In genomic region chr6:28537851-28538527, GRCm38 (mm10) we compare ENCODE assay signal across 10 mouse cellular contexts.
DNase-seq lines count a peak whose midpoint lies in the region; ATAC-seq and TF ChIP-seq lines count a peak whose summit lies in the region.
"Had no signal": no experiment of that assay in that cellular context is flagged by ENCODE, and none has a peak within 500 bp of the region (broad histone marks: within the 10 kb centered on the region; RNA-seq: fewer than 3 reads in every experiment).

No protein-coding gene starts in this region.

- H3K27me3 ChIP-seq in hindbrain, embryonic 15.5 days, result no peaks in the 10 kb centered on the region
- no peaks in the 10 kb centered on the region for H3K27me3 ChIP-seq in midbrain, embryonic 14.5 days (ENCODE audit: control insufficient read depth, insufficient read depth, low read length)
- H3K27me3 ChIP-seq: embryonic facial prominence, embryonic 12.5 days; megakaryocyte, embryonic 14.5 days had no signal

- H3K9ac ChIP-seq in hindbrain, embryonic 15.5 days, result no peak overlapping the region
- no peak overlapping the region for H3K9ac ChIP-seq in midbrain, embryonic 14.5 days (replicated peaks; ENCODE audit: low read length)
- H3K9ac ChIP-seq: embryonic facial prominence, embryonic 12.5 days had no signal

- TF ChIP-seq CTCF in brain, embryonic 14.5 days (IDR thresholded peaks at IDR 0.05; ENCODE audit: borderline replicate concordance, extremely low read depth, insufficient read depth, insufficient read length), result no peak

- peaks cover 19% of the 10 kb centered on the region for H3K4me1 ChIP-seq in hindbrain, embryonic 15.5 days (replicated peaks)
- peaks cover 16% of the 10 kb centered on the region; the same call in 1 of the 2 replicates for H3K4me1 ChIP-seq in midbrain, embryonic 14.5 days (ENCODE audit: control insufficient read depth, insufficient read depth, low read length)
- H3K4me1 ChIP-seq: embryonic facial prominence, embryonic 12.5 days had no signal

- TF ChIP-seq POLR2A in brain, embryonic 14.5 days (IDR thresholded peaks at IDR 0.05; ENCODE audit: borderline replicate concordance, extremely low read depth, insufficient read depth, insufficient read length, poor library complexity, severe bottlenecking), result no peak

- peak overlapping the region; percentile 43; the same call in 1 of the 2 replicates for H3K27ac ChIP-seq in hindbrain, embryonic 15.5 days (replicated peaks)
- peak overlapping the region; percentile 41; the same call in 1 of the 2 replicates for H3K27ac ChIP-seq in midbrain, embryonic 14.5 days (replicated peaks; ENCODE audit: low read depth, low read length)
- H3K27ac ChIP-seq: embryonic facial prominence, embryonic 12.5 days had no signal

- H3K9me3 ChIP-seq in hindbrain, embryonic 15.5 days, result no peaks in the 10 kb centered on the region
- no peaks in the 10 kb centered on the region for H3K9me3 ChIP-seq in midbrain, embryonic 14.5 days (ENCODE audit: control insufficient read depth, low read length)
- H3K9me3 ChIP-seq: embryonic facial prominence, embryonic 12.5 days; megakaryocyte, embryonic 14.5 days had no signal

- no peak overlapping the region for H3K4me3 ChIP-seq in hindbrain, embryonic 15.5 days
- H3K4me3 ChIP-seq in midbrain, embryonic 14.5 days (replicated peaks; ENCODE audit: low read depth, low read length), result no peak overlapping the region
- H3K4me3 ChIP-seq: embryonic facial prominence, embryonic 12.5 days; megakaryocyte, embryonic 14.5 days had no signal

- 62% methylated on average over 10 of the region's 10 CpGs for WGBS in hindbrain, embryonic 15.5 days
- 55% methylated on average over 10 of the region's 10 CpGs for WGBS in midbrain, embryonic 14.5 days

- H3K36me3 ChIP-seq in hindbrain, embryonic 15.5 days, result peaks cover 4% of the 10 kb centered on the region; the same call in 1 of the 2 replicates
- H3K36me3 ChIP-seq in midbrain, embryonic 14.5 days (ENCODE audit: control insufficient read depth, insufficient read depth, low read length), result no peaks in the 10 kb centered on the region

- ATAC-seq in hindbrain, embryonic 15.5 days (ENCODE audit: low FRiP score, low read depth), result peak; percentile 69
- peak; percentile 40; the same call in 1 of the 2 replicates for ATAC-seq in midbrain, embryonic 14.5 days (ENCODE audit: low FRiP score, low TSS enrichment)
- no peak for ATAC-seq in megakaryocyte-erythroid progenitor cell, adult 5-6 weeks (replicated peaks; ENCODE audit: low FRiP score, low TSS enrichment, poor library complexity, severe bottlenecking)

- no peak overlapping the region for H3K4me2 ChIP-seq in hindbrain, embryonic 15.5 days
- H3K4me2 ChIP-seq in midbrain, embryonic 14.5 days (ENCODE audit: low read length), result no peak overlapping the region
- H3K4me2 ChIP-seq: embryonic facial prominence, embryonic 12.5 days had no signal

- DNase-seq in brain, embryonic 14.5 days (ENCODE audit: low read depth), result peak; percentile 81
- DNase-seq in cerebellum, adult 9-11 months, result peak; percentile 98
- peak; percentile 63 for DNase-seq in midbrain, embryonic 14.5 days
- DNase-seq in urinary bladder, postnatal 14 days (ENCODE audit: low spot score), result no peak
- no peak for DNase-seq in urinary bladder, postnatal 10 days (ENCODE audit: low spot score)
- DNase-seq in thymus, postnatal 10 days (ENCODE audit: low spot score in 2 of 2), result no peak

Comparison
In these comparisons a context has a peak if more than half of its experiments do, and no peak if none do; other contexts are left out.
1. DNase-seq: peak in brain, embryonic 14.5 days (single experiment), cerebellum, adult 9-11 months (single experiment) and midbrain, embryonic 14.5 days (single experiment); none in urinary bladder, postnatal 14 days (single experiment), urinary bladder, postnatal 10 days (single experiment) and thymus, postnatal 10 days (0 of 2).